Mouse (Mus musculus): ENCODE measurements around the gene Ppp1cb. TPM values are rescaled to one million over a fixed set of nuclear protein-coding genes. Genes with fewer than 3 reads are reported as not detected.

Gene Ppp1cb
- polyA plus RNA-seq (2014; fragmentation: Illumina TruSeq; extraction: RNeasy Lipid Tissue Mini Kit (QIAGEN cat#74804)), result 1,017 TPM

DNA sequence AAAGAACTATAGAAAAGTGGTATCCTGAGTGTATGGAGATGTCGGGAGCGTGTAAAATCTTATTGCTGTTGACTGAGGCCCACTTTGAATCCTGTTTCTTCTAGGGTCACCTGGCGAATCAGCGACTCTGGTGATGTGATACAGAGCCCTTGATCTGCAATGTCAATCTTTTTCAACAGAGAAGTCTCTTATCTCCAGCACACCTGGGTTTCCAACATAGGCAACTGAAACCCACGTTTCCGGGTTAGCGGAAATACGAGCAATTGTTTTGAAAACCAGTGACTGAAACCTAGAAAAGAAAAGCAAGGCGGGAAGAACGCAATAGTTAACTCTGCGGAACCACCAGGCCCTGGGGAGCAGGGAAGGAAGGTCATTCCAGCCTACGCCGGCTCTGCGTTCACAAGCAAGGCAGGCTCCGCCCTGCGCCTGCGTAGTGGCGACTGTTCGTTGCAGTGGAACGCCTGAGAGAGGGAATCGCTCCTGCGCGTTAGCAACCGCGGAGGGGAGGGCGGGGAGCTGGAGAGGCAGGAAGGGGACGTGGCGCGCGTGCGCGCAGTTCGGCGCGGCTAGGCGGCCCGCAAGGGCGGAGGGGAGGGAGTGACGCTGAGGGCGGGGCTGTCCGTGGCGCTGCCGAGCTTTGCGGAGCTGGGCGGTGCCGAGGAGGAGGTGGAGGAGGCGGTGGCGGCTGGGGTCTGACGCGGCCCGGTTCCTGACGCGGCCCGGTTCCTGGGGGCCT lies at the start of gene Ppp1cb:
Ppp1cb (plus strand) TSS at position 436 of the 736 bp plus-strand sequence.

Other genes with a start within 250 kb of the Ppp1cb start
- 0.57 TPM for gene Plb1, start 226.1 kb upstream of the Ppp1cb start, polyA plus RNA-seq (2014; fragmentation: Illumina TruSeq; extraction: RNeasy Lipid Tissue Mini Kit (QIAGEN cat#74804))
- gene Yes1, start 152.3 kb downstream of the Ppp1cb start, polyA plus RNA-seq (2014; fragmentation: Illumina TruSeq; extraction: RNeasy Lipid Tissue Mini Kit (QIAGEN cat#74804)), result 136 TPM

Data from ovary, adult 10 weeks (tissue).